Mouse (Mus musculus) kidney, adult 2 months (tissue): Measurements from ENCODE around the gene Tln1.

ENCODE experiments used
- CTCF ChIP-seq: fragments of 200-500 bp; conservative IDR thresholded peaks from 2 replicates; pipeline ENCODE4 v1.5.1; 2011; ENCODE audit warnings: low read depth, mild to moderate bottlenecking, control low read depth, low read length, moderate library complexity, mixed read lengths; ENCODE audit not compliant: insufficient read depth, insufficient read length
- POLR2A ChIP-seq: fragments of 200-500 bp; IDR thresholded peaks from one replicate; pipeline ENCODE4 v1.6.1; 2011; ENCODE audit warnings: low read depth, low read length, control low read depth

DNA sequence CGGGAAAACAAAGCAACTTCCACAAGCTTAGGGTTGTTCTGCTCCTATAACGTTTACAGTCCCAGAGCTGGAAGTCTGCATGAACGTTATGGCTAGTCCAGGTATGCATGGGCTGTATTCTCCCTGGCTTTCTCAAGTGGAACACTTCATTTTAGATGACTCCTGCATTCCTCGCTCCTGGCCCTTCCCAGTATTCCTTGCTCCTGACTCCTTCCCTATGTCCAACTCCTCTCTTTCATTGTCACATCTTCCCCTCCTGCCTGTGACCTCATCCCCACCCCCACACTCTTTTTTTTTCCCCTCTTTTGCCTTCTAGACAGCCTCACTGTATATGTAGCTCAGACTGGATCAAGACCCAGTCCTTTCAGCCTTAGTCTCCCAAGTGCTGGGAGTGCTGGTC lies 48.7 kb downstream of the Tln1 start:
- TF ChIP-seq POLR2A (no peak), CTCF (no peak)
